Comparison of ENCODE assay signal across 9 mouse cellular contexts in genomic region chr3:129303941-129304340, GRCm38 (mm10). TPM values are rescaled to one million over a fixed set of nuclear protein-coding genes. Genes with fewer than 3 reads are reported as not detected.
DNase-seq lines count a peak whose midpoint lies in the region; ATAC-seq and TF ChIP-seq lines count a peak whose summit lies in the region.
"Had no signal": no experiment of that assay in that cellular context is flagged by ENCODE, and none has a peak within 500 bp of the region (broad histone marks: within the 10 kb centered on the region; RNA-seq: fewer than 3 reads in every experiment).

No protein-coding gene starts in this region.

- no peaks in the 10 kb centered on the region for H3K4me1 ChIP-seq in neural tube, embryonic 11.5 days (ENCODE audit: control insufficient read depth, insufficient read depth, low read length)
- H3K4me1 ChIP-seq: hindbrain, embryonic 15.5 days had no signal

- no peak overlapping the region for H3K4me3 ChIP-seq in gastrocnemius, adult 2 months
- no peak overlapping the region for H3K4me3 ChIP-seq in neural tube, embryonic 11.5 days (ENCODE audit: low read depth, low read length)
- H3K4me3 ChIP-seq: hindbrain, embryonic 15.5 days had no signal

- no peak for DNase-seq in gastrocnemius, adult 2 months
- DNase-seq in gastrocnemius, postnatal 4 days (ENCODE audit: low spot score in 2 of 2), result no peak
- DNase-seq in neural tube, embryonic 11.5 days (ENCODE audit: low spot score), result peak; percentile 25
- no peak for DNase-seq in neural tube, embryonic 10.5 days (ENCODE audit: extremely low spot score, low spot score)
- DNase-seq in cerebellum, postnatal 14 days, result peak; percentile 69 to 71
- peak; percentile 7 for DNase-seq in layer of hippocampus, adult 9-11 months
- peak; percentile 64 to 67 for DNase-seq in right cerebral cortex, postnatal 10 days (ENCODE audit: low spot score in 2 of 2)
- no peak for DNase-seq in gastrocnemius, adult 18-20 months (ENCODE audit: low spot score)

- no peak for ATAC-seq in neural tube, embryonic 11.5 days (ENCODE audit: insufficient read depth, low FRiP score, low TSS enrichment)

- H3K27ac ChIP-seq in gastrocnemius, adult 2 months, result no peak overlapping the region
- no peak overlapping the region for H3K27ac ChIP-seq in neural tube, embryonic 11.5 days (ENCODE audit: low read depth, low read length)
- H3K27ac ChIP-seq: hindbrain, embryonic 15.5 days had no signal

- H3K36me3 ChIP-seq in neural tube, embryonic 11.5 days (ENCODE audit: control insufficient read depth, insufficient read depth, low read length), result no peaks in the 10 kb centered on the region
- H3K36me3 ChIP-seq: hindbrain, embryonic 15.5 days had no signal

- no peak overlapping the region for H3K4me2 ChIP-seq in neural tube, embryonic 11.5 days (ENCODE audit: low read depth)
- H3K4me2 ChIP-seq: hindbrain, embryonic 15.5 days had no signal

- H3K27me3 ChIP-seq in neural tube, embryonic 11.5 days (ENCODE audit: control insufficient read depth, insufficient read depth, low read length), result no peaks in the 10 kb centered on the region
- H3K27me3 ChIP-seq: hindbrain, embryonic 15.5 days had no signal

- no peak overlapping the region for H3K9ac ChIP-seq in neural tube, embryonic 11.5 days (ENCODE audit: low read length)
- H3K9ac ChIP-seq: hindbrain, embryonic 15.5 days had no signal

- WGBS in neural tube, embryonic 11.5 days, result 15% methylated on average over 3 of the region's 3 CpGs

- no peaks in the 10 kb centered on the region for H3K9me3 ChIP-seq in neural tube, embryonic 11.5 days (ENCODE audit: control insufficient read depth, low read length)
- H3K9me3 ChIP-seq: hindbrain, embryonic 15.5 days had no signal

- intact Hi-C loops in gastrocnemius, adult 2 months (cut with DNase I), result no loop called here

- peak; percentile 74 for TF ChIP-seq CTCF in gastrocnemius, adult 2 months (IDR thresholded peaks at IDR 0.05)

RNA-seq across cellular contexts. Expression of gene Enpep, which starts 28.6 kb away (rescaled TPM):
- 1 to 10 TPM; 1.7 to 3.2 TPM for total RNA-seq in gastrocnemius, adult 2 months (2021)
- 1 to 10 TPM; 3.4 to 3.7 TPM for total RNA-seq in gastrocnemius, postnatal 4 days (2021)
- 0.24 and 0.28 TPM in 2 replicates for polyA plus RNA-seq in neural tube, embryonic 11.5 days (2014; fragmentation: Nextera tagmentation; extraction: Ambion mirVana)
- 1 to 10 TPM; 2.3 TPM for total RNA-seq in gastrocnemius, adult 18-20 months (2021)

Comparison
In these comparisons a context has a peak if more than half of its experiments do, and no peak if none do; other contexts are left out.
1. DNase-seq: peak in neural tube, embryonic 11.5 days (single experiment), cerebellum, postnatal 14 days (2 of 2), layer of hippocampus, adult 9-11 months (single experiment) and right cerebral cortex, postnatal 10 days (2 of 2); none in gastrocnemius, adult 2 months (single experiment), gastrocnemius, postnatal 4 days (0 of 2), neural tube, embryonic 10.5 days (single experiment) and gastrocnemius, adult 18-20 months (single experiment).